Mouse (Mus musculus): Measurements from ENCODE around the gene Efna1. TPM values are rescaled to one million over a fixed set of nuclear protein-coding genes. Genes with fewer than 3 reads are reported as not detected.

Efna1 gene
- total and polyA plus RNA-seq, 3 experiments, result 0.05 TPM; not detected in 2

- no peak for TF ChIP-seq GATA2 (IDR thresholded peaks at IDR 0.05; ENCODE audit: borderline replicate concordance, low read depth, low read length)
- ATAC-seq (ENCODE audit: extremely low read depth, insufficient number of reproducible peaks, low FRiP score, poor library complexity, severe bottlenecking) (no peak), DNase-seq (ENCODE audit: low spot score) (no peak)
- H3K9me3 ChIP-seq (replicated peaks), result no peaks in the 10 kb centered on the region
- peaks cover under 1% of the 10 kb centered on the region for H3K36me3 ChIP-seq (replicated peaks)
- H3K4me1 ChIP-seq (ENCODE audit: insufficient read depth, low read depth, low read length), result peaks cover 23% of the 10 kb centered on the region
- no peak overlapping the region for H3K4me3 ChIP-seq (ENCODE audit: low read depth, low read length)
- peaks cover 63% of the 10 kb centered on the region for H3K27me3 ChIP-seq (ENCODE audit: insufficient read depth, low read length)
Observed at GRCm38 (mm10) chr3:89254994-89255393, 25.9 kb downstream of the Efna1 start.

- ATAC-seq (ENCODE audit: extremely low read depth, insufficient number of reproducible peaks, low FRiP score, poor library complexity, severe bottlenecking) (peak; percentile 32), DNase-seq (ENCODE audit: low spot score) (peak; percentile 73)
- peaks cover 33% of the 10 kb centered on the region for H3K27me3 ChIP-seq (ENCODE audit: insufficient read depth, low read length)
- H3K4me1 ChIP-seq (ENCODE audit: insufficient read depth, low read depth, low read length), result peaks cover 50% of the 10 kb centered on the region
- H3K4me3 ChIP-seq (ENCODE audit: low read depth, low read length), result peak overlapping the region; percentile 58; the same call in 1 of the 2 replicates
- H3K9me3 ChIP-seq (replicated peaks), result no peaks in the 10 kb centered on the region
- TF ChIP-seq POLR2AphosphoS5 (IDR thresholded peaks at IDR 0.05; ENCODE audit: insufficient replicate concordance, low read depth, low read length) (no peak), CTCF (IDR thresholded peaks at IDR 0.05; ENCODE audit: low read depth, low read length) (no peak), TAL1 (conservative IDR thresholded peaks at IDR 0.05; ENCODE audit: low read depth, low read length) (no peak), GATA1 (IDR thresholded peaks at IDR 0.05; ENCODE audit: borderline replicate concordance, low read length) (no peak), GATA2 (IDR thresholded peaks at IDR 0.05; ENCODE audit: borderline replicate concordance, low read depth, low read length) (no peak)
- peaks cover 28% of the 10 kb centered on the region for H3K36me3 ChIP-seq (replicated peaks)
Observed at GRCm38 (mm10) chr3:89251365-89251895, 29.5 kb downstream of the Efna1 start.

- no peak overlapping the region for H3K4me3 ChIP-seq (ENCODE audit: low read depth, low read length)
- H3K36me3 ChIP-seq (replicated peaks), result peaks cover 28% of the 10 kb centered on the region
- TF ChIP-seq POLR2AphosphoS5 (IDR thresholded peaks at IDR 0.05; ENCODE audit: insufficient replicate concordance, low read depth, low read length) (peak; percentile 41; the same call in 1 of the 2 replicates), GATA1 (IDR thresholded peaks at IDR 0.05; ENCODE audit: borderline replicate concordance, low read length) (no peak), GATA2 (IDR thresholded peaks at IDR 0.05; ENCODE audit: borderline replicate concordance, low read depth, low read length) (no peak), CTCF (IDR thresholded peaks at IDR 0.05; ENCODE audit: low read depth, low read length) (0 out of 2 replicates have a peak, but pooled peaks have one; percentile 32), TAL1 (conservative IDR thresholded peaks at IDR 0.05; ENCODE audit: low read depth, low read length) (no peak)
- H3K9me3 ChIP-seq (replicated peaks), result no peaks in the 10 kb centered on the region
- DNase-seq (ENCODE audit: low spot score), result no peak
- peaks cover 27% of the 10 kb centered on the region for H3K27me3 ChIP-seq (ENCODE audit: insufficient read depth, low read length)
- peaks cover 57% of the 10 kb centered on the region for H3K4me1 ChIP-seq (ENCODE audit: insufficient read depth, low read depth, low read length)
- no peak for ATAC-seq (ENCODE audit: extremely low read depth, insufficient number of reproducible peaks, low FRiP score, poor library complexity, severe bottlenecking)
Observed at GRCm38 (mm10) chr3:89250435-89251040, 30.4 kb downstream of the Efna1 start.

GRCm38 (mm10) chr3:89247466-89247865 is 33.5 kb downstream of the Efna1 start:
- H3K27me3 ChIP-seq (ENCODE audit: insufficient read depth, low read length), result peaks cover 25% of the 10 kb centered on the region
- ATAC-seq (ENCODE audit: extremely low read depth, insufficient number of reproducible peaks, low FRiP score, poor library complexity, severe bottlenecking) (no peak), DNase-seq (ENCODE audit: low spot score) (no peak)
- no peak for TF ChIP-seq CTCF (IDR thresholded peaks at IDR 0.05; ENCODE audit: low read depth, low read length)
- TF ChIP-seq GATA1 (IDR thresholded peaks at IDR 0.05; ENCODE audit: borderline replicate concordance, low read length), result no peak
- no peak for TF ChIP-seq GATA2 (IDR thresholded peaks at IDR 0.05; ENCODE audit: borderline replicate concordance, low read depth, low read length)
- no peak for TF ChIP-seq TAL1 (conservative IDR thresholded peaks at IDR 0.05; ENCODE audit: low read depth, low read length)
- no peak for TF ChIP-seq POLR2AphosphoS5 (IDR thresholded peaks at IDR 0.05; ENCODE audit: insufficient replicate concordance, low read depth, low read length)
- H3K9me3 ChIP-seq (replicated peaks), result no peaks in the 10 kb centered on the region
- no peak overlapping the region; the same call in 1 of the 2 replicates for H3K4me3 ChIP-seq (ENCODE audit: low read depth, low read length)
- peaks cover 71% of the 10 kb centered on the region for H3K4me1 ChIP-seq (ENCODE audit: insufficient read depth, low read depth, low read length)
- peaks cover 28% of the 10 kb centered on the region for H3K36me3 ChIP-seq (replicated peaks)

- Histone ChIP-seq H3K27me3 (ENCODE audit: insufficient read depth, low read length) (peaks cover 25% of the 10 kb centered on the region), H3K9me3 (replicated peaks) (no peaks in the 10 kb centered on the region), H3K36me3 (replicated peaks) (peaks cover 28% of the 10 kb centered on the region), H3K4me1 (ENCODE audit: insufficient read depth, low read depth, low read length) (peaks cover 67% of the 10 kb centered on the region), H3K4me3 (ENCODE audit: low read depth, low read length) (peak within 1 kb of the TSS; percentile 84)
- no peak for TF ChIP-seq GATA2 (IDR thresholded peaks at IDR 0.05; ENCODE audit: borderline replicate concordance, low read depth, low read length)
- TF ChIP-seq CTCF (IDR thresholded peaks at IDR 0.05; ENCODE audit: low read depth, low read length), result peak; percentile 90
- DNase-seq (ENCODE audit: low spot score) (peak; percentile 84), ATAC-seq (ENCODE audit: extremely low read depth, insufficient number of reproducible peaks, low FRiP score, poor library complexity, severe bottlenecking) (peak; percentile 66)
Observed at GRCm38 (mm10) chr3:89246261-89247100, 34.5 kb downstream of the Efna1 start, which contains the start of gene Trim46. TSS of gene Trim46 (minus strand) at chr3:89246309.

- ATAC-seq (ENCODE audit: extremely low read depth, insufficient number of reproducible peaks, low FRiP score, poor library complexity, severe bottlenecking), result no peak
- Histone ChIP-seq H3K27me3 (ENCODE audit: insufficient read depth, low read length) (peaks cover 28% of the 10 kb centered on the region), H3K9me3 (replicated peaks) (no peaks in the 10 kb centered on the region), H3K36me3 (replicated peaks) (peaks cover 28% of the 10 kb centered on the region), H3K4me1 (ENCODE audit: insufficient read depth, low read depth, low read length) (peaks cover 59% of the 10 kb centered on the region), H3K4me3 (ENCODE audit: low read depth, low read length) (peak within 1 kb of the TSS; percentile 84)
- TF ChIP-seq GATA1 (IDR thresholded peaks at IDR 0.05; ENCODE audit: borderline replicate concordance, low read length) (no peak), POLR2AphosphoS5 (IDR thresholded peaks at IDR 0.05; ENCODE audit: insufficient replicate concordance, low read depth, low read length) (no peak), CTCF (IDR thresholded peaks at IDR 0.05; ENCODE audit: low read depth, low read length) (no peak), GATA2 (IDR thresholded peaks at IDR 0.05; ENCODE audit: borderline replicate concordance, low read depth, low read length) (no peak), TAL1 (conservative IDR thresholded peaks at IDR 0.05; ENCODE audit: low read depth, low read length) (no peak)
- no peak for DNase-seq (ENCODE audit: low spot score)
Observed at GRCm38 (mm10) chr3:89245688-89246171, 35.2 kb downstream of the Efna1 start, which contains the start of gene Krtcap2. TSS of gene Krtcap2 (plus strand) at chr3:89245966.
